Mouse (Mus musculus): ENCODE measurements around the gene Pea15a. TPM values are rescaled to one million over a fixed set of nuclear protein-coding genes. Genes with fewer than 3 reads are reported as not detected.

The Pea15a gene
- polyA plus RNA-seq, 1 experiment from 2014 or later = 525 TPM

GRCm38 (mm10) chr1:172188891-172189290 lies 17.7 kb downstream of the Pea15a start:
- Histone ChIP-seq H3K4me2 (ENCODE audit: low read length) (no peak overlapping the region), H3K36me3 (ENCODE audit: control insufficient read depth, insufficient read depth, low read length) (peaks cover 7% of the 10 kb centered on the region), H3K9ac (ENCODE audit: low read depth, low read length) (no peak overlapping the region), H3K4me1 (ENCODE audit: control insufficient read depth, insufficient read depth, low read length) (no peaks in the 10 kb centered on the region), H3K27ac (ENCODE audit: low read length) (no peak overlapping the region), H3K27me3 (ENCODE audit: control insufficient read depth, insufficient read depth, low read depth, low read length) (no peaks in the 10 kb centered on the region), H3K9me3 (replicated peaks; ENCODE audit: control insufficient read depth, low read length, poor library complexity, severe bottlenecking) (no peaks in the 10 kb centered on the region), H3K4me3 (ENCODE audit: low read depth, low read length) (no peak overlapping the region)
- WGBS = 51% methylated on average over 4 of the region's 4 CpGs
- ATAC-seq = no peak

- Histone ChIP-seq H3K9me3 (replicated peaks; ENCODE audit: control insufficient read depth, low read length, poor library complexity, severe bottlenecking) (no peaks in the 10 kb centered on the region), H3K4me1 (ENCODE audit: control insufficient read depth, insufficient read depth, low read length) (no peaks in the 10 kb centered on the region), H3K4me2 (ENCODE audit: low read length) (no peak overlapping the region), H3K4me3 (ENCODE audit: low read depth, low read length) (no peak overlapping the region), H3K9ac (ENCODE audit: low read depth, low read length) (no peak overlapping the region), H3K27ac (ENCODE audit: low read length) (no peak overlapping the region), H3K36me3 (ENCODE audit: control insufficient read depth, insufficient read depth, low read length) (peaks cover 8% of the 10 kb centered on the region), H3K27me3 (ENCODE audit: control insufficient read depth, insufficient read depth, low read depth, low read length) (no peaks in the 10 kb centered on the region)
- ATAC-seq = peak; percentile 48; the same call in 1 of the 2 replicates
- 95% methylated on average over 10 of the region's 10 CpGs for WGBS
Observed at GRCm38 (mm10) chr1:172186401-172187289, 20.0 kb downstream of the Pea15a start.

DNA sequence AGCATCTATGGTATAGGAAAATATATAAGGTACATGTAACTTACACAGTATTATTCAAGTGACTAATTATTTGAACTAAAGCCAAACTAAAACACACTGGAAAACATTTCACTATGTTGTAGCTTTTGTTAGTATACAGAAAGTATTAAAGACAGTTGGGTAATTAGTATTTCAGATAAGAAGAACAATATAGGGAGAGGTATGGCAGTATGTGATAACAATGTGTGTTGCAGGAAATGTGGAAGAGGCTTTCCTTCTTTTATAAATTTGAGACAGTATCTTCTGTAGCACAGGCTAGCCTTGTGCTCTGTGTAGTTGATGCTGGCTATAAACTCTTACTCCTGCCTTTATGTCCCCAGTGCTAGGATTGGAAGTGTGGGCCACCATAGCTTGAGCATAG lies 22.7 kb downstream of the Pea15a start:
- no peak overlapping the region for H3K27ac ChIP-seq (ENCODE audit: low read length)
- ATAC-seq = no peak
- no peaks in the 10 kb centered on the region for H3K27me3 ChIP-seq (ENCODE audit: control insufficient read depth, insufficient read depth, low read depth, low read length)
- no peaks in the 10 kb centered on the region for H3K9me3 ChIP-seq (replicated peaks; ENCODE audit: control insufficient read depth, low read length, poor library complexity, severe bottlenecking)
- H3K4me1 ChIP-seq (ENCODE audit: control insufficient read depth, insufficient read depth, low read length) = no peaks in the 10 kb centered on the region
- H3K9ac ChIP-seq (ENCODE audit: low read depth, low read length) = no peak overlapping the region
- peaks cover 10% of the 10 kb centered on the region; the same call in 1 of the 2 replicates for H3K36me3 ChIP-seq (ENCODE audit: control insufficient read depth, insufficient read depth, low read length)
- no peak overlapping the region for H3K4me2 ChIP-seq (ENCODE audit: low read length)
- H3K4me3 ChIP-seq (ENCODE audit: low read depth, low read length) = no peak overlapping the region

GRCm38 (mm10) chr1:172183056-172183455 lies 23.5 kb downstream of the Pea15a start:
- Histone ChIP-seq H3K27ac (ENCODE audit: low read length) (no peak overlapping the region), H3K36me3 (ENCODE audit: control insufficient read depth, insufficient read depth, low read length) (peaks cover 10% of the 10 kb centered on the region; the same call in 1 of the 2 replicates), H3K4me3 (ENCODE audit: low read depth, low read length) (no peak overlapping the region), H3K4me2 (ENCODE audit: low read length) (no peak overlapping the region), H3K9me3 (replicated peaks; ENCODE audit: control insufficient read depth, low read length, poor library complexity, severe bottlenecking) (no peaks in the 10 kb centered on the region), H3K4me1 (ENCODE audit: control insufficient read depth, insufficient read depth, low read length) (no peaks in the 10 kb centered on the region), H3K9ac (ENCODE audit: low read depth, low read length) (no peak overlapping the region), H3K27me3 (ENCODE audit: control insufficient read depth, insufficient read depth, low read depth, low read length) (no peaks in the 10 kb centered on the region)
- 97% methylated on average over 6 of the region's 6 CpGs for WGBS
- ATAC-seq = no peak

DNA sequence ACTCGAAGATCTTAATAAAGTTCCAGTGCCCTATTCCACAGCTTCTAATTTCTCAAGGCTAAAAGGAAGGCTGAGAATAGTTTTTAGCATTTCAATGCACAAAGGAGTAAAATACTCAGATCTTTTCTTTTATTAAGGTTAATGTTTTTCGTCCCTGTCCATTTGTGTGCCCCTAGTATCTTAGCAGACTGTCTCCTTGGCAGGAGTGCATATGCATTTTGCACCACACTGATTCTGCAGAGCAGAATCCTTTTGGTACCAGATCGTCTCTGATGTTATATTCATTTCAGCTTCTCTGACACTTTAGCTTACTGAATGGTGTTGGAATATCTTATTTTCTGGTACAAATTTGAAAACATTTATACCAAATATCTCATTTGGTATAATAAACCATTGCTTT lies 24.8 kb downstream of the Pea15a start:
- H3K4me3 ChIP-seq (ENCODE audit: low read depth, low read length) = no peak overlapping the region
- no peaks in the 10 kb centered on the region for H3K27me3 ChIP-seq (ENCODE audit: control insufficient read depth, insufficient read depth, low read depth, low read length)
- WGBS = 89% methylated on average over 3 of the region's 3 CpGs
- no peaks in the 10 kb centered on the region for H3K4me1 ChIP-seq (ENCODE audit: control insufficient read depth, insufficient read depth, low read length)
- no peak for ATAC-seq
- H3K4me2 ChIP-seq (ENCODE audit: low read length) = no peak overlapping the region
- H3K27ac ChIP-seq (ENCODE audit: low read length) = no peak overlapping the region
- H3K9ac ChIP-seq (ENCODE audit: low read depth, low read length) = no peak overlapping the region
- H3K9me3 ChIP-seq (replicated peaks; ENCODE audit: control insufficient read depth, low read length, poor library complexity, severe bottlenecking) = no peaks in the 10 kb centered on the region
- H3K36me3 ChIP-seq (ENCODE audit: control insufficient read depth, insufficient read depth, low read length) = peaks cover 11% of the 10 kb centered on the region; the same call in 1 of the 2 replicates

DNA sequence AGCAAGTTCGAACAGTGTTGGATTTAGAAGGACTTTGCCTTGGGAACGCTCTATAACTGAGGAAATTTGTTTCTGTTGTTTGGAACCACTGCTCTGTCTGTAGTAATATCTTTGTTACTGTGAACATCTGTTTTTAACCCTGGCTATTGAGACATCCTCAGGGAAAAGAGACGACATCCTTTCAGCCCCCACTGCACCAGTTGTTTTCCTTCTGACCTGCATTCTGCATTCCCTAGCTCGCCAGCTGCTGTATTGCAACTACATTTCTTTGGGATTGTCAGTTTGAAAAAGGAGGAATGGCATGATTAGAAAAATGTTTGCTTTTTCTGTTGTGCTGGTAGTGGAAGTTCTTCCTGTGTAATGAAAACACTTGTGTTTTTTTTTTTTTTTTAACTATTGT lies 25.7 kb downstream of the Pea15a start:
- H3K4me3 ChIP-seq (ENCODE audit: low read depth, low read length) = no peak overlapping the region
- no peak overlapping the region for H3K27ac ChIP-seq (ENCODE audit: low read length)
- no peaks in the 10 kb centered on the region for H3K4me1 ChIP-seq (ENCODE audit: control insufficient read depth, insufficient read depth, low read length)
- H3K36me3 ChIP-seq (ENCODE audit: control insufficient read depth, insufficient read depth, low read length) = peaks cover 9% of the 10 kb centered on the region
- no peaks in the 10 kb centered on the region for H3K27me3 ChIP-seq (ENCODE audit: control insufficient read depth, insufficient read depth, low read depth, low read length)
- no peaks in the 10 kb centered on the region for H3K9me3 ChIP-seq (replicated peaks; ENCODE audit: control insufficient read depth, low read length, poor library complexity, severe bottlenecking)
- no peak overlapping the region for H3K9ac ChIP-seq (ENCODE audit: low read depth, low read length)
- H3K4me2 ChIP-seq (ENCODE audit: low read length) = no peak overlapping the region
- WGBS = 78% methylated on average over 4 of the region's 4 CpGs
- ATAC-seq = no peak

- WGBS = 84% methylated on average over 7 of the region's 7 CpGs
- Histone ChIP-seq H3K4me1 (ENCODE audit: control insufficient read depth, insufficient read depth, low read length) (no peaks in the 10 kb centered on the region), H3K27ac (ENCODE audit: low read length) (no peak overlapping the region), H3K36me3 (ENCODE audit: control insufficient read depth, insufficient read depth, low read length) (peaks cover 18% of the 10 kb centered on the region), H3K9me3 (replicated peaks; ENCODE audit: control insufficient read depth, low read length, poor library complexity, severe bottlenecking) (no peaks in the 10 kb centered on the region), H3K4me3 (ENCODE audit: low read depth, low read length) (no peak overlapping the region), H3K4me2 (ENCODE audit: low read length) (no peak overlapping the region), H3K9ac (ENCODE audit: low read depth, low read length) (no peak overlapping the region), H3K27me3 (ENCODE audit: control insufficient read depth, insufficient read depth, low read depth, low read length) (no peaks in the 10 kb centered on the region)
- ATAC-seq = no peak
Observed at GRCm38 (mm10) chr1:172179102-172179501, 27.5 kb downstream of the Pea15a start.

GRCm38 (mm10) chr1:172177791-172178190 lies 28.8 kb downstream of the Pea15a start:
- H3K27me3 ChIP-seq (ENCODE audit: control insufficient read depth, insufficient read depth, low read depth, low read length) = no peaks in the 10 kb centered on the region
- WGBS = 87% methylated on average over 7 of the region's 7 CpGs
- no peak overlapping the region for H3K27ac ChIP-seq (ENCODE audit: low read length)
- H3K9ac ChIP-seq (ENCODE audit: low read depth, low read length) = no peak overlapping the region
- no peak overlapping the region for H3K4me3 ChIP-seq (ENCODE audit: low read depth, low read length)
- no peak overlapping the region for H3K4me2 ChIP-seq (ENCODE audit: low read length)
- ATAC-seq = no peak
- peaks cover 21% of the 10 kb centered on the region for H3K36me3 ChIP-seq (ENCODE audit: control insufficient read depth, insufficient read depth, low read length)
- no peaks in the 10 kb centered on the region for H3K9me3 ChIP-seq (replicated peaks; ENCODE audit: control insufficient read depth, low read length, poor library complexity, severe bottlenecking)
- H3K4me1 ChIP-seq (ENCODE audit: control insufficient read depth, insufficient read depth, low read length) = no peaks in the 10 kb centered on the region

- H3K27ac ChIP-seq (ENCODE audit: low read length) = no peak overlapping the region
- ATAC-seq = no peak
- WGBS = 57% methylated on average over 5 of the region's 5 CpGs
- H3K27me3 ChIP-seq (ENCODE audit: control insufficient read depth, insufficient read depth, low read depth, low read length) = no peaks in the 10 kb centered on the region
- H3K4me3 ChIP-seq (ENCODE audit: low read depth, low read length) = no peak overlapping the region
- H3K36me3 ChIP-seq (ENCODE audit: control insufficient read depth, insufficient read depth, low read length) = peaks cover 36% of the 10 kb centered on the region
- no peak overlapping the region for H3K4me2 ChIP-seq (ENCODE audit: low read length)
- no peak overlapping the region for H3K9ac ChIP-seq (ENCODE audit: low read depth, low read length)
- H3K4me1 ChIP-seq (ENCODE audit: control insufficient read depth, insufficient read depth, low read length) = no peaks in the 10 kb centered on the region
- no peaks in the 10 kb centered on the region for H3K9me3 ChIP-seq (replicated peaks; ENCODE audit: control insufficient read depth, low read length, poor library complexity, severe bottlenecking)
Observed at GRCm38 (mm10) chr1:172173181-172173580, 33.4 kb downstream of the Pea15a start.
